Mouse (Mus musculus): ENCODE results near the gene Osbpl6.
A peak's percentile ranks its signal among the peaks of the same experiment; 100 is the strongest.

Gene Osbpl6

DNA sequence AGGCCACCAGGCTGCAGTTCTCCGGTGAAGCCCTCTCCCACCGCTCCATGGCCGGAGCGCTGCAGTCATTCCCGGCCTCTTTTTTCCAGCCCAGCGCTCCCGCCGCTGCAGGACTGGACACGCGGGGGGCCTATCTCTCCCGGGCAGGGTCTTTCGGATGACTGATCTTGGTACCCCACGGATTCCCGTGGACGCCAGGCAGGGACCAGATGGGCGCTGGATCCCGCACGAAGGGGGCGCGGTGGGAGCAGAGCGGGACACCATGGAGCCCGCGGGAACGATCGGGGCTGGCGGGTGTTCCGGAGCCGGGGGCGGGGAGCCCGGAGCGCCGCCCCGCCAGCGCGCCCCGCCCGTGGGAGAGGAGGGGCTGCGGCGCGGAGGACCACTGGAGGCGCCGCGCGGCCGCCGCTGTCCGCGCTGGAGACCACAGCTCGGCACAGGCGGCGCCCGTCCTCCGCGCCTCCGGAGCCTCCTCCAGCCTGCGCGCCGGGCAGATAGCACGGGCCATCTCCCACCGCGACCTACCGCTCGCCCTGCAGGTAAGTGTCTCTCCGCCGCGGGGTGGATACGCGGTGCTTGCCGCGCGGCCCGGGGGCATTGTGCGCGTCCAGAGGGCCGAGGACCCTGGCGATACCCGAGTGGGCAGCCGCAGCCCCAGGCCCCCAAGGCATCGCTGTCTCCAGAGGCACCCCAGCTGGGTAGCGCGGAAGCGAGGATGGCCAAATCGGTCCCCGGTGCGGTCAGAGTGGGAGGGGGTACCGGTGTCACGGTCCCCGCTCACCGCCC, at the start of gene Osbpl6:
Gene Osbpl6, plus strand, starts transcription at position 358 of the 786 bp plus-strand sequence.
- DNase-seq (ENCODE audit: low spot score) = no peak

DNA sequence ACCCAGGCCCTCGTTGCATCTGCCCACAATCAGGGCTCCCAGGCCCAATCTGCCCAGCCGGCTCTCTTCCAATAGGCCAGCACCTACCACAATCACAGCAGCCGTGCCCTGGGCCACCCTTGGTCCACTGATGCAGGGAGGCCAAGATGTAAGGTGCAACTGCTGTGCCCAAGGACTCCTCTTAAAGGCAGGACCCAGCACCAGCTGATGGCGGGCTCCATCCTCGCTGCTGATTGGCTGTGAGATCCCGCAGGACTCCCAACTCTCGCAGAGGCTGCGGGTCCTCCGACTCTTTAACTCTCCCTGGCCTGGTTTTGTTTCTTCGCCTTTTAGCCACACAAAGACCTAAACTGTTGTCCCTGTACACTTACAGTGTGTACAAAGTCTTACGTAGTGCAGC, 46.1 kb upstream of the Osbpl6 start, which contains the start of gene Cyct:
Gene Cyct, minus strand, starts transcription at position 225 of the 400 bp plus-strand sequence.
- DNase-seq (ENCODE audit: low spot score) = no peak

DNA sequence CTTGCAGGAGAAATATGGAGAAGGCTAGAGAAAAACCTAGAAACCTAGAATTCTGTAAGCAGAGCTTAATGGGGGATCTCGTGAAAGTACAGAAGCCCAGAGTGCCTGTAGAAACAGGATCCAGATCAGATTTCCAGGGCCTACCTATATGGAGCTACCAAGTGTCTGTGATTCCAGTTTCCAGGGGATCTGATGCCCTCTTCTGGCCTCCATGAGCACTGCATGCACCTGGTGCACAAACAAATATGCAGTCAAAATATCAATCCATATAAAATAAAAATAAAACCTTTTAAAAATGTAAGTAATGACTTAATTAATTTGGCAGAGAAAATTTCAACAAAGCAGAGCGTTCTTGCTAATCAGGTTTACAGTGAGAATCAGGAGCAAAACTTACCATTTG, 44.2 kb upstream of the Osbpl6 start:
- DNase-seq (ENCODE audit: low spot score) = no peak

DNA sequence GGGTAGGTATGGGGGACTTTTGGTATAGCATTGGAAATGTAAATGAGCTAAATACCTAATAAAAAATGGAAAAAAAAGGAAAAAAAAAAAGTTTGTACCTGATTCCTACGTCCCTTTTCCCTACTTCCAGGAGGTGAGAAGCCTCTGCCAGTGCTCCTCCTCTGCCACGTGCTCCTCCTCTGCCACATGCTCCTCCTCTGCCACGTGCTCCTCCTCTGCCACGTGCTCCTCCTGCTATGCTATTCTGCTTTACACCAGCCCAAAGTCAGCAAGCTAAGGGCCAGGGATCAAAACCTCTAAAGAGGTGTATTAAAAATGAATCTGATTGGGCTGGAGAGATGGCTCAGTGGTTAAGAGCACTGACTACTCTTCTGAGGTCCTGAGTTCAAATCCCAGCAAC, 40.5 kb upstream of the Osbpl6 start:
- DNase-seq (ENCODE audit: low spot score) = no peak

DNA sequence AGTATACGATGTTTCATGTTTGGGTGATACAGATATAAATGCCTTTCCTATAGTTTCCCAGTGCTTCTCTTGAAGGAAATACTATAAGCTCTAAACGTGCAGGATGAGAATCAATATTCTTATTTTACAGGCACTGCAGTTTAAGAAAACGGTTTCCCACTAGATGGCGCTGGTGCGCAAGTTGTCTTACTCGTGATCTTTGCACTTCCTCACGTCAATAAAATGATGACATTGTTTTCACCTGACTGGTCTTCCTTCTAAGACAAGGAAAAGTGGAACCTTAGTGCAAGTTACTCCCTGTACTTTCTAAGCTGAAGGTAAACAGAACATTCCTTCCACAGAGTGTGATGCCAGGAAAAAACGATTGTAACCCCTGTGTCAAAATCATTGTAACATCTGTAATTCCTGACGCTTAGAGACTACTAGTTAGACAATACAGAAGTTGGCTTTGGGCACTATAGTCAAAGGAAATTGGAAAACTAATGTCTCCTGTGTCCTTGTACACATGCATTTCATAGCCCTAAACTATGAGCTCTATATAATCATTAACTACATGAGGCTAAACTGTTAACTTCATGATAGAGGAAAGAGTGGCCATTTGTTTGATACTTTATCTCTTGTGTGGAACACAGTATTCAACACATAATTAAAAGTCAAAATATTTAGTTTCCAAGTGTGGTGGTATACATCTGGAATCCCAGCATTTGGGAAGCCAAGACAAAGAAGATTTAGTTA, 39.0 kb upstream of the Osbpl6 start:
- DNase-seq (ENCODE audit: low spot score) = peak; percentile 87

DNA sequence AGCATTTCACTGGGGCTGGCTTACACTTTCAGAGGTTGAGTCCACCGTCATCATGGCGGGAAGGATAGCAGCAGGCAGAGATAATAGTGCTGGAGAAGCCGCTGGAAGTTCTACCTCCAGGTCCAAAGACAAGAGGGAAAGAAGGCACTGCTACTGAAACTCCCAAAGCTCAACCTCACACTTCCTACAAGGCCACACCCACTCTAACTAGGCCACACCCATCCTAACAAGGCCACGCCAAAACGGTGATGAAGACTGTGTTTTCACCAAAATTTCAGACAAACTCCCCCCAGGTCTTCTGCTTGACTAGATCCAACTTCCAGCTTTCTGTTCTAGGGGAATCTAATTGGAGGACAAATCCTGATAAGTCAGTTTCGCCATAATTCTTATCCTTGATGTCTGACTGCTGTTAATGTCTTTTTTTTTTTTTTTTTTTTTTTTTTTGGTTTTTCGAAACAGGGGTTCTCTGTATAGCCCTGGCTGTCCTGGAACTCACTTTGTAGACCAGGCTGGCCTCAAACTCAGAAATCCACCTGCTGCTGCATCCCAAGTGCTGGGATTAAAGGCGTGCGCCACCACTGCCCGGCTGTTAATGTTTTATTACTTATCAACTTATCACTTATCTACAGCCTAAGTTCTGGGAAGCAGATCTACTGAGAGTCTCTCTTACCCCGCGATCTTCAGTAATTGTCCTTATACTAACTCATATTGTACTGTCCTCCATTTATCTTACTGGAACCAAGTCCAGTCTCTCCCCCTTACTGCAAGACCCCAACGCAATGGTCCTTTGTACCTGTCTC, 37.2 kb upstream of the Osbpl6 start:
- no peak for DNase-seq (ENCODE audit: low spot score)

DNA sequence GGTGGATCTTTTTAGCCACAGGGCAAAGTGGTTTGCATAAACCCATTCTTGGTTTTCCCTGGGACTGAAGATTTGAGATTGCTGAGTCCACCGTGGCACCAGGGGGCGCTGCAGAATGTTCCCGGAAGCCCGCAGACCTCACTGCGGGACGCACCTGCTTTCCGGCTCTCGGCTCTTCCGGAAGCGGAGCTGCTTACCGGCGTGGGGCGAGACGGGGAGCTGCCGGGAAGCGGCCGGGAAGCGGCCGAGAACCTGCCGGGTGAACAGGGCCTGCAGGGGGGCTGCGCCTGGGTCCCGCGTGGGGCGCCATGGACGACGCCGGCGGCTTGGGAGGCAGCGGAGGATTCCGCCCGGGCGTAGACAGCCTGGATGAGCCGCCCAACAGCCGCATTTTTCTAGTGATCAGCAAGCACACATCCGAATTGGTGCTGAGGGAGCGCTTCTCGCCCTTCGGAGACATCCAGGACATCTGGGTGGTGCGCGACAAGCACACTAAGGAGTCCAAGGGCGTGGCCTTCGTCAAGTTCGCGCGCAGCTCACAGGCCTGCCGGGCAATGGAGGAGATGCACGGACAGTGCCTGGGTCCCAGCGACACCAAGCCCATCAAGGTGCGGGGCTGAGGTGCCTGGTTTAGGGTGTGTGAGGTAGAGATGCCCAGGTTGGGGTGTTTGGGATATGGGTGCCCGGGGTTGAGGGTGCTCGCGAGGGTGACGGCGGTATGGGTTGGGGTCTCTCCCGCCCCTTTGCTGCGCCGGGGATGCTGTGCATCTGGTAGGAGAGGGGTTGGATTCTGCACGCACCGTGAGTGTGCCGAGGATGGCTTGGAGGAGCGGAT, 36.3 kb upstream of the Osbpl6 start, which contains the start of gene Rbm45:
Gene Rbm45, plus strand, starts transcription at position 164 of the 835 bp plus-strand sequence.
- DNase-seq (ENCODE audit: low spot score) = peak; percentile 60

DNA sequence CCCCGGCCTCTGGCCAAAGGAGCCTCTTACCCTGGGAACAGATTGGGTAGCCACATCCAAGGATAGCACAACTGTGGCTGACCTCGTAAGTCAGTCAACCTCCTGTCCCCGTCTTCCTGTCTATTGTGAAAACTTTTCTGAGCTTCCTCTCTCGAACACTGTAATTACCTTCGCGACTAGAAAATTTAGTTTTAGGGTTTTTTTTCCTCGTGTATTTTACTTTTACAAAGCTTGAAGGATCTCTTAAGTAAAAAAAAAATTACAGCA, 35.7 kb upstream of the Osbpl6 start:
- DNase-seq (ENCODE audit: low spot score) = no peak

DNA sequence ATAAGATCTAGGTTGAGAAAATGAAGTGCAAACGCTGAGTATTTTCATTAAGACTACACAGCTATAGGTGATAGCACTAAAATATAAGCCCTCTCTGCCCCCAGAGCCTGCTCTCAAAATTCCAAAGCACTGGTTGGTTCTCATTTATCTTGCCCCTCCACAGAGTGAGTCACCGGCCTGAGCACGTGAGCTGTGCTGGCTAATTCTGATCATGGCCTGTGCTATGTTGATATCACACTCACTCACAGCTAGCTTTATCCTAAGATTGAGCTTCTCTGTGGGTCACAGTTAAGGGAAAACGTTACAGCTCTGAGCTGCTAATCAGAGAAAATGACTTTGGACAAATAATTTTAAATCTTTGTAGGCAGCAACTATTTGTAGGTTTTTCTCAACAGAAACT, 34.1 kb upstream of the Osbpl6 start:
- no peak for DNase-seq (ENCODE audit: low spot score)

DNA sequence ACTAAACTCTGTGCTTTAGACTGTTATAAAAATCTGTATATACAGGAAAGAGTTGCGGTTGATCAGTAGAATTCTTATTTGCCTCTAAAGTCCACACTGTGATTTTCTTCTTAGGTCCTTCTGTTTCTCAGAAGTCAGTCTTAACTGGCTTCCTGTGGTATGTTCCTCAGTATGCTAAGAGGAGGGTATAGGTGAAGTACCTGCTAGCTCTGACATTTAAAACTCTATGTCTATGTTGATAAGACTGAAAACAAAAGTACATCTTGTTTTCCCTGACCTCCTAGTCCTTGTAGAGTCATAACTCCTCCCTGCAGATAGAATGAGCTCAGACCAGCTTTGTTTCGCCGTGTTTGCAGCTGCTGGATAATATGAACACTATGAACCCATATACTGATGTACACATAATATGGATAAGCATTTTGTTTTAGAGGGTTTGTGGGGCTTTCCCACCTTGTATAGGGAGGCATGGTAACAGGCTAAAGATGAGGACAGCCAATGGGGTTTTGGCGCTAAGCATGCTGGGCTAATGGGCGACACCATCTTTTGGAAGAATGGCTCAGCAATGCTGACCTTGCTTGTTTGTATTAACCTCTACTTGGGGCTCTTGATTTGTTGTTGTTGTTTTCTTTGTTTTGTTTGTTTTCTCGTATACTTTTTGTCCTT, 31.6 kb upstream of the Osbpl6 start:
- no peak for DNase-seq (ENCODE audit: low spot score)

DNA sequence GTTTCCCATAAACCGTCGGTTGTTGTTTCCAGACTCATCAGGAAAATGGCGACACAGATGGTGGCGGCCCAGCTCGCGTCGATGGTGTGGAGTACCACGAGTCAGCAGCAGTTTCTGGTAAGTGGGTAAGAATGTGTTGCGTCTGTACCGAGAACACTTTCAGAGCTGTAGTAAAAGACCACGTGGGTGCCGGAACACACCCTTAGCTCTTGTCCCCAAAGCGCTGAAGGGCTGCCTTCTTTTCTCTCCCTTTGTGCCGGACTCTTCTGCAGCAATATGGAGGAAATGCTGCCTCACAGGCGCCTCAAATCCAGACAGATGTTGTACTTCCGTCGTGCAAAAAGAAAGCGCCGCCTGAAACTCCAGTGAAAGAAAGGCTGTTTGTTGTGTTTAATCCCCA, 27.7 kb upstream of the Osbpl6 start:
- DNase-seq (ENCODE audit: low spot score) = no peak

DNA sequence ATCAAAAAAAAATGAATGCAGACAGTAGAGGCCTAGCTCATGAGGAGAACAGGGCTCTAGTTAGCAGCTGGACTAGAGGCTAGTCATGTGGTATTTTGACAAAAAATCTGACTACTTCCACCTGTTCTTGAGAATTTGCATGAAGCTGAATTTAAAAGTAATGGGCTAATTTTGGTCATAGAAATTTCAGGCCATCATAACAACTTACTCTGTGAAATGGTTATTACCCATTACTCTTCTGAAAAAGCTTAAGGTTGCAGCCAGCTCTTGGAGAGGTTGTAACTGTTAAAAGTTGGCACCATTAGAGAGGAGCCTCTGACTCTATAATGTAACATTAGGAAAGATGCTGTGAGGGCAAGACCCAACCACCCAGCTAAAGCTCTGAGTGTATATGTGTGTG, 19.8 kb upstream of the Osbpl6 start:
- DNase-seq (ENCODE audit: low spot score) = no peak

DNA sequence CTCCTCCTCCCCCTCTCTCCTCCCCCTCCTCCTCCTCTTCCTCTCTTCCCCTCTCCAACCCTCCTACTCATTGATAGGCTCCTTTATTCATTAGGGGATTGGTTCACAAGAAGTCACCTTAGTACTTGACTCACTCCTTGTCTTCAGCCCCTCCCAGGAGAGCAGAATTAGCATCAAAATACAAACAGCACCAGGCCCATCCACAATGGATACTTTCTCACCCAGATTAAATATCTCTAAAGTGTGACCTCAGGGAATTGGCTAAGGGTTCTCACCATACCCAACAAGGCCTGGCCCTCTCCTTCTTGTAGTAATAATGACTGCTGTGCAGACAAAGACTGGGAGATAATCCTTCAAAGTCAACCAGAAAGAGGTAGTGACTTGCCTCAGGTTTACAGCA, 6.1 kb upstream of the Osbpl6 start:
- DNase-seq (ENCODE audit: low spot score) = no peak

DNA sequence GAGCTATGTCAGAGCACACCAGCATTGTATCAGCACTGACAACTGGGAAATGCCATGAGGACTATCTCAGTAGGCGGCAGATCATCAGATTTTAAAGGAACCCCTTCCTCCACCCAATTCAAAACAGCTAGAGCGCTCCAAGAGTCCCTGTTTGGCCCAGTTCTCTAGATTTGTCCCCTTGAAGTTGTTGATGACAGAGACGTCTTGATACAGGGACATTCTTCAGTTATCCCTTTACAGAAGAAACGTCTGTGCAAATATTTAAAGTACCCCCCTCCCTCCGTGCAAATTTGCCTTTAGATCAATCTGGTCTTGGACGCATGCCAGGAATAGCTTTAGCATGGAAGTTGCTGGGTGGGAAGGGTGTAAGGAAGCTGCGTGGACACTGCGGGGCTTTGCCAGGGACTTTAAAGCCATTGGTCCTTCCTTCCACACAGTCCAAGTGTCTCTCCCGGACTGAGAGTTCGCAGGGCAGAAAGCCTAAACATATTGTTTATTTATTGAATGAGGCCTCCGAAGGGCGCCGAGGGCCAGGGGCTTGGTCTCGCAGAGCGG, 635 bp upstream of the Osbpl6 start:
- no peak for DNase-seq (ENCODE audit: low spot score)

DNA sequence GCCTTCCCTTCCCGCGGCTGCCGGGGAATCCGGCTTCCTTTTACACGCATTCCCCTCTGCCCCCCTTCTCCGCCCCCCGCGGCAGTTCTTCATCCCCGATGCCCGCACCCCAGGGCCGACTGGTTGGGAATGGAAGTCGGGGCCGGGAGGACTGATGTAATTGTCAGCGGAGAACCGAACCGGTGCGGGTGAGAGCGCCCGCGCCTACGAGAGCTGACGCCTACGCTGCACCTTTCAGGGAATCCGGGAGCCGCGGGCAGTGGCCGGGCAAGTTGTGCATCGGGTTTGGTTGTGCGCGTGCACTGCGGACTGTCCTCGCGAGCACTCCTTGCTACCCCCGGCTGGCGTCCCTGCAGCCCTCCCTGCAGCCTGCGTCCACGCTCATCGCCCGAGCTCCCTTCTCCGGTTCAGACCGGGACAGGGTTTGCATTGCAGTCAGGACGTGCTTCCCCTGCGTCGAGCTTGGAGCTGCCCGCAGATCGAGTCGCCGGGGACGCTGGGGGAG, 681 bp downstream of the Osbpl6 start:
- DNase-seq (ENCODE audit: low spot score) = peak; percentile 16

DNA sequence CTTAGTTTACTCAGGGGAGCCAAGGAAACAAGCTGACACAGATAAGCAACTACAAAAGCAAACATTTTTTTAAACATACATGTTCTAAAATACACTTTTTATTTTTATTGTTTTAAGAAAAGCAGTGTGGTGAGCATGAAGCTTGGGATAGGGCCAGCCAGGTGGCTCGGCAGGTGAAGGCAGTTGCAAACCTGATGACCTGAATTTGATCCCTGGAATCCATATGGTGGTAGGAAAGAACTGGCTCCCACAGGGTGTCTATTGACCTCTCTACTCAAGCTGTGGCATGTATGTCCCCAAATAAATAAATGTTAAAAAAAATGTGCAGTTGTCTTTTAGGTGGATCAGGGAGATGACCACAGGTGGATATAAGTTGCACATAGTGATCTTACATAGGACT, 3.2 kb downstream of the Osbpl6 start:
- DNase-seq (ENCODE audit: low spot score) = no peak

DNA sequence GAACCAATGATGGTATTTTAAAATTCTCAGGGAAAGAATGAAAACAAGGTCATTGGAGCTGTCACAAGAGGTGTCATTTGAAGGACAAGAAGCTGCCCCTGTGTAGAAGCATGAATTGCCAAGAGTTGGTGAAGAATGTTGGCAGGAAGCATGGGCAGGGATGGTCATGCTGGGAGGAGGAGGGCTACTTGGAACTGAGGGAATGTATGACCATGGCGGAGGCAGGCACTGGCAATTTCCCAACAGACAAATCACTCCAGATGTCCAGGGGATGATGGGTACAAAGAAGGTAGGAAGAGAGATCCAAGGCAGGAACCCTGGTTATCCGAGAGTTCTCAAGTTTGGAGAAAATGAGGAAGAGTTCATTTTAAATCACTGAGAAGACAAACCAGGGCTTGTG, 3.7 kb downstream of the Osbpl6 start:
- DNase-seq (ENCODE audit: low spot score) = no peak

DNA sequence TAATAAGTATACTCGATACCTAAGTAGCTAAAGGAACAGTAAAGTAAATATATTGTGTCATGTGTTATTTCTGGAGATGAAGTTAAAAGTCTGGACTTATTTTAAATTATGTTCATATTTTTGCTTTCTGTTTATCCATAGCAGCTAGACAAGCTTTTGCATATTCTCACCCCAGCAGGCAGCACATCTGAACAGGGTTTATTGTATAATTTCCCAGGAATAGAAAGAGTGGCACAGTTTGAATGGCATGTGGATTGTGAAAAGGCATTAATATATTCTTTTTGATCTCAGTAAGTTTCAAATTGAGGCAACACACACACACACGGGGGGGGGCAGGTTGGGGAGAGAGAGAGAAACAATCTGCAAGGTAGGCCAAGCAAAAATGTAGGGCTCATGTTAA, 6.6 kb downstream of the Osbpl6 start:
- DNase-seq (ENCODE audit: low spot score) = no peak

DNA sequence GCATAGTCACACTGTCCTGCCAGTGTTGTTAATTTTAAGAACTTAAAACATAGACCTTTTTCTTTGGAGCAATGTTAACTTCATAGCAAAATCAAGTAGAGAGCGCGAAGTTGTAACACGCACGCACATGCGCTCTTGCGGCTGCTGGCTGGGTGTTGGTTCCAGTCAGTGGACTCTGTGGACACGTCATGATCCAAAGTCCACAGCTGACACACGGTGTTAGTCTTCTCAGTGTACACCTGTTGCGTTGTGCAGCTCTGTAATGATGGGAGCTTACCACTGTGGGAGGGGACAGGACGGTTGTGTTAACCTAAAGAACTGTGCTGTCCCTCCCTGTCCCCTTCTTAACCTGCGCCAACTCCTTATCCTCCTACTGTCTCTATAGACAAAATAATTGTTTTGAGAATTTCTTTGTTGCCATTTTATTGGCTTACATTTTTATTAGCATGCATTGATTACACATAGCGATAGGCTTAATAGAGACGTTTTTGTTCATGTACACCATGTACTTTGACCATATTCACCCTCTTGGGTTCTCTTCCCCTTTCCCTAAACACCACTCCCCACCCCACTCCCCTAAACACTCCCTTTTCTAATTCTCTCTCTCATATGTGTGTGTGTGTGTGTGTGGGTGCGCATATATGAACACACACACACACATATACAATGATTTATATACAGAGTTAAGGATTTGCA, 11.3 kb downstream of the Osbpl6 start:
- no peak for DNase-seq (ENCODE audit: low spot score)

DNA sequence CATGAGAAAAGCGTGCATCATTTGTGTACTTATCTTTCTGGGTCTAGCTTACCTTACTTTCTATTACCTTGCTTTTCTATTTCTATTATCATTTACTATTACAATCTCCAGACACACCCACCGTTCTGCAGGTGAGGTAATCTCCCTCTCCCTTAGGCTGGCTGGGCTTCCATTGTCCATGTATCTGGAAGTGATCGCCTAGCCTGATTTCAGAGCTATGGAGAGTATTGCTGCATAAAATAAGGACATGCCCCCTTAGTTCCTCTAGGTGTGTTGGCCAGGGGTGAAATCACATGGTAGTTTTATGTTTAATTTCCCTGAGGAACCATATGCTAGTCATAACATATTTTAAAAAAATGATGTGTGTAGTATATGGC, 11.8 kb downstream of the Osbpl6 start:
- no peak for DNase-seq (ENCODE audit: low spot score)
